Mouse (Mus musculus): Measurements from ENCODE around the gene Hsd17b1.

GRCm38 (mm10) chr11:101035328-101035695 lies 42.9 kb upstream of the Hsd17b1 start:
- no peak for TF ChIP-seq CTCF (IDR thresholded peaks at IDR 0.05; ENCODE audit: insufficient read depth, low read length)
- TF ChIP-seq POLR2A (IDR thresholded peaks at IDR 0.05; ENCODE audit: borderline replicate concordance, extremely low read depth, low read depth, low read length) = no peak
